Comparison of ENCODE assay signal across 9 mouse cellular contexts in genomic region chrX:106012559-106012958, GRCm38 (mm10). TPM values are rescaled to one million over a fixed set of nuclear protein-coding genes. Genes with fewer than 3 reads are reported as not detected.
DNase-seq lines count a peak whose midpoint lies in the region; ATAC-seq and TF ChIP-seq lines count a peak whose summit lies in the region.
"Had no signal": no experiment of that assay in that cellular context is flagged by ENCODE, and none has a peak within 500 bp of the region (broad histone marks: within the 10 kb centered on the region; RNA-seq: fewer than 3 reads in every experiment).

No protein-coding gene starts in this region.

- peak overlapping the region; percentile 73 for H3K27ac ChIP-seq in heart, adult 2 months
- peak overlapping the region; percentile 85 for H3K27ac ChIP-seq in forebrain, postnatal 0 days (ENCODE audit: low read depth, low read length)
- peak overlapping the region; percentile 84 for H3K27ac ChIP-seq in midbrain, embryonic 10.5 days (replicated peaks)

- TF ChIP-seq CTCF in heart, adult 2 months (IDR thresholded peaks at IDR 0.05): no peak
- no peak for TF ChIP-seq CTCF in E14TG2a.4 (conservative IDR thresholded peaks at IDR 0.05; ENCODE audit: low read length)
- TF ChIP-seq CTCF in forebrain, postnatal 0 days (IDR thresholded peaks at IDR 0.05; ENCODE audit: low read depth): no peak

- no peaks in the 10 kb centered on the region for H3K4me1 ChIP-seq in heart, adult 2 months (ENCODE audit: control insufficient read depth, insufficient read depth, low read length)
- peaks cover 31% of the 10 kb centered on the region for H3K4me1 ChIP-seq in E14TG2a.4 (replicated peaks; ENCODE audit: low read depth, low read length)
- no peaks in the 10 kb centered on the region for H3K4me1 ChIP-seq in forebrain, postnatal 0 days (ENCODE audit: insufficient read depth)
- peaks cover 12% of the 10 kb centered on the region for H3K4me1 ChIP-seq in midbrain, embryonic 10.5 days

- H3K9me3 ChIP-seq in E14TG2a.4 (ENCODE audit: low read length): no peaks in the 10 kb centered on the region
- H3K9me3 ChIP-seq in forebrain, postnatal 0 days (ENCODE audit: low read length): no peaks in the 10 kb centered on the region
- H3K9me3 ChIP-seq in midbrain, embryonic 10.5 days (replicated peaks): no peaks in the 10 kb centered on the region

- no peak overlapping the region for H3K9ac ChIP-seq in heart, adult 2 months (ENCODE audit: low read depth, low read length)
- H3K9ac ChIP-seq in forebrain, postnatal 0 days: no peak overlapping the region

- no peak for TF ChIP-seq POLR2A in heart, adult 2 months (IDR thresholded peaks at IDR 0.05; ENCODE audit: insufficient read depth, low read depth, low read length)

- intact Hi-C loops in heart, adult 2 months (cut with DNase I): loop anchor here (5.0 kb wide), 2 partner anchors 85 to 145 kb away; partner anchors contain the start of gene Atrx

- 60% methylated on average over 3 of the region's 3 CpGs for WGBS in heart, adult 2 months
- WGBS in forebrain, postnatal 0 days: 81% methylated on average over 3 of the region's 3 CpGs
- 73% methylated on average over 3 of the region's 3 CpGs for WGBS in midbrain, embryonic 10.5 days

- DNase-seq in heart, adult 2 months: no peak
- no peak for DNase-seq in heart, adult 8-10 months (ENCODE audit: low spot score)
- no peak for DNase-seq in forebrain, postnatal 0 days
- peak; percentile 12 for DNase-seq in midbrain, embryonic 10.5 days (ENCODE audit: low spot score)
- DNase-seq in urinary bladder, adult 18-20 months (ENCODE audit: low spot score in 2 of 2): no peak
- DNase-seq in right cerebral cortex, postnatal 25 days: no peak
- no peak for DNase-seq in spleen, postnatal 14 days (ENCODE audit: low spot score in 2 of 2)
- DNase-seq: gastrocnemius, postnatal 36 days had no signal

- H3K4me3 ChIP-seq in heart, adult 2 months: peak overlapping the region; percentile 41
- H3K4me3 ChIP-seq in E14TG2a.4 (replicated peaks; ENCODE audit: low read length): peak overlapping the region; percentile 71
- peak overlapping the region; percentile 56 for H3K4me3 ChIP-seq in forebrain, postnatal 0 days (ENCODE audit: low read depth, low read length)
- peak overlapping the region; percentile 63 for H3K4me3 ChIP-seq in midbrain, embryonic 10.5 days

- H3K79me2 ChIP-seq in heart, adult 2 months (replicated peaks; ENCODE audit: control insufficient read depth, insufficient read depth, low read length): no peaks in the 10 kb centered on the region

- H3K36me3 ChIP-seq in heart, adult 2 months (ENCODE audit: control insufficient read depth, insufficient read depth, low read length): no peaks in the 10 kb centered on the region
- H3K36me3 ChIP-seq in E14TG2a.4 (ENCODE audit: insufficient read depth, low read length): peaks cover 7% of the 10 kb centered on the region
- H3K36me3 ChIP-seq in forebrain, postnatal 0 days (ENCODE audit: insufficient read depth): no peaks in the 10 kb centered on the region
- H3K36me3 ChIP-seq in midbrain, embryonic 10.5 days: 0 out of 2 replicates have a peak, but pooled peaks cover 5% of the 10 kb centered on the region

- no peak for ATAC-seq in forebrain, postnatal 0 days

- H3K4me2 ChIP-seq in forebrain, postnatal 0 days (ENCODE audit: low read depth): peak overlapping the region; percentile 55

- H3K27me3 ChIP-seq in heart, adult 2 months (ENCODE audit: control insufficient read depth, insufficient read depth, low read length): no peaks in the 10 kb centered on the region
- no peaks in the 10 kb centered on the region for H3K27me3 ChIP-seq in E14TG2a.4 (ENCODE audit: insufficient read depth, low read length)
- no peaks in the 10 kb centered on the region for H3K27me3 ChIP-seq in forebrain, postnatal 0 days (ENCODE audit: insufficient read depth, low read length)
- peaks cover 9% of the 10 kb centered on the region; the same call in 1 of the 2 replicates for H3K27me3 ChIP-seq in midbrain, embryonic 10.5 days (ENCODE audit: low read depth, poor library complexity, severe bottlenecking)

- no peak for TF ChIP-seq EP300 in heart, adult 2 months (IDR thresholded peaks at IDR 0.05; ENCODE audit: insufficient read depth, low read depth, low read length)

RNA-seq across cellular contexts. Expression of gene Magt1, which starts 0.9 kb away (rescaled TPM):
- total RNA-seq in heart, adult 2 months (2021): 10 to 100 TPM; 44.0 to 58.3 TPM
- polyA plus RNA-seq in heart, adult 2 months (2012; rRNA removed): 6.6 and 19.1 TPM in 2 replicates
- 10 to 100 TPM; 38.8 to 55.3 (median 46.9) TPM for total RNA-seq in heart, adult 8-10 months (2022)
- total RNA-seq in forebrain, postnatal 0 days (2014; rRNA removed): 15.5 and 17.0 TPM in 2 replicates
- 8.5 and 12.3 TPM in 2 replicates for polyA plus RNA-seq in forebrain, postnatal 0 days (2015; fragmentation: Nextera tagmentation; extraction: Ambion mirVana)
- polyA plus RNA-seq in midbrain, embryonic 10.5 days (2016; fragmentation: Nextera tagmentation; extraction: Ambion mirVana): 43.9 and 47.3 TPM in 2 replicates

RNA-seq across cellular contexts. Expression of gene Cox7b, which starts 2.9 kb away (rescaled TPM):
- total RNA-seq in heart, adult 2 months (2021): 1,000 to 10,000 TPM; 1,564 to 1,777 TPM
- polyA plus RNA-seq in heart, adult 2 months (2012; rRNA removed): 885 and 1,489 TPM in 2 replicates
- total RNA-seq in heart, adult 8-10 months (2022): 1,000 to 10,000 TPM; 1,695 to 2,076 (median 1,892) TPM
- total RNA-seq in forebrain, postnatal 0 days (2014; rRNA removed): 193 and 278 TPM in 2 replicates
- 393 and 557 TPM in 2 replicates for polyA plus RNA-seq in forebrain, postnatal 0 days (2015; fragmentation: Nextera tagmentation; extraction: Ambion mirVana)
- polyA plus RNA-seq in midbrain, embryonic 10.5 days (2016; fragmentation: Nextera tagmentation; extraction: Ambion mirVana): 273 and 288 TPM in 2 replicates

RNA-seq across cellular contexts. Expression of gene Atp7a, which starts 14.5 kb away (rescaled TPM):
- 1 to 10 TPM; 6.7 to 7.3 TPM for total RNA-seq in heart, adult 2 months (2021)
- 1.6 and 3.6 TPM in 2 replicates for polyA plus RNA-seq in heart, adult 2 months (2012; rRNA removed)
- 1 to 10 TPM; 5.2 to 6.9 (median 6.2) TPM for total RNA-seq in heart, adult 8-10 months (2022)
- total RNA-seq in forebrain, postnatal 0 days (2014; rRNA removed): 11.7 and 14.6 TPM in 2 replicates
- 4.2 and 6.5 TPM in 2 replicates for polyA plus RNA-seq in forebrain, postnatal 0 days (2015; fragmentation: Nextera tagmentation; extraction: Ambion mirVana)
- 19.7 and 22.6 TPM in 2 replicates for polyA plus RNA-seq in midbrain, embryonic 10.5 days (2016; fragmentation: Nextera tagmentation; extraction: Ambion mirVana)
